Mouse (Mus musculus): Measurements from ENCODE around the gene Trim43b. TPM values are rescaled to one million over a fixed set of nuclear protein-coding genes. Genes with fewer than 3 reads are reported as not detected.

Trim43b gene
- not detected in 2 replicates for polyA plus RNA-seq (2015; fragmentation: Nextera tagmentation; extraction: Ambion mirVana)

DNA sequence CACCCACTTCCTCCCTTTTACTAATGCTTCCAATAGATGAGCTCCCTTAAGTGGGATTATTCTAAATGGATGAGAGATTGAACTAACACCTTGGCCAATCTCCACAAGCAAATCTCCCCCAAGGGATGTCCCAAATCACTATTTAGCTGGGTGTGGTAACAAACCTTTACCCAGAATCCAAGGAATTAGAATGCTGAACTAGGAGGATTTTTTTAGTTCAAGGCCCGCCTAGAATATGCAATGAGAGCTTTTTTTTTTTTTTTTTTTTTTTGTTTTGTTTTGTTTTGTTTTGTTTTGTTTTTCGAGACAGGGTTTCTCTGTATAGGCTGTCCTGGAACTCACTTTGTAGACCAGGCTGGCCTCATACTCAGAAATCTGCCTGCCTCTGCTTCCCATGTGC, at the start of gene Trim43b:
Gene Trim43b, minus strand, starts transcription at position 101 of the 400 bp plus-strand sequence.

Other genes with a start within 250 kb of the Trim43b start
- gene Bcl2a1a, start 135.9 kb downstream of the Trim43b start, polyA plus RNA-seq (2015; fragmentation: Nextera tagmentation; extraction: Ambion mirVana), result 3.1 and 5.6 TPM in 2 replicates
- 4.3 and 6.8 TPM in 2 replicates for gene Bcl2a1b, start 106.4 kb upstream of the Trim43b start, polyA plus RNA-seq (2015; fragmentation: Nextera tagmentation; extraction: Ambion mirVana)
- gene Gm29094, start 106.5 kb upstream of the Trim43b start, polyA plus RNA-seq (2015; fragmentation: Nextera tagmentation; extraction: Ambion mirVana), result 0.78 and 1.2 TPM in 2 replicates
- gene Mthfs, start 117.8 kb upstream of the Trim43b start, polyA plus RNA-seq (2015; fragmentation: Nextera tagmentation; extraction: Ambion mirVana), result 17.5 and 25.2 TPM in 2 replicates

All from spleen, postnatal 0 days (tissue).